11 mouse cellular contexts compared by ENCODE assay signal in genomic region chr11:109496996-109497714, GRCm38 (mm10). TPM values are rescaled to one million over a fixed set of nuclear protein-coding genes. Genes with fewer than 3 reads are reported as not detected.
A peak's percentile ranks its signal among the peaks of the same experiment; 100 is the strongest.
DNase-seq lines count a peak whose midpoint lies in the region; ATAC-seq and TF ChIP-seq lines count a peak whose summit lies in the region.
"Had no signal": no experiment of that assay in that cellular context is flagged by ENCODE, and none has a peak within 500 bp of the region (broad histone marks: within the 10 kb centered on the region; RNA-seq: fewer than 3 reads in every experiment).

No protein-coding gene starts in this region.

- H3K27me3 ChIP-seq in spleen, adult 2 months (ENCODE audit: control insufficient read depth, insufficient read depth, low read length) = no peaks in the 10 kb centered on the region
- H3K27me3 ChIP-seq in forebrain, embryonic 12.5 days = no peaks in the 10 kb centered on the region
- H3K27me3 ChIP-seq in hindbrain, postnatal 0 days (ENCODE audit: insufficient read depth, low read length) = no peaks in the 10 kb centered on the region
- no peaks in the 10 kb centered on the region for H3K27me3 ChIP-seq in kidney, embryonic 15.5 days
- no peaks in the 10 kb centered on the region for H3K27me3 ChIP-seq in neural tube, embryonic 15.5 days (replicated peaks)

- H3K27ac ChIP-seq in spleen, adult 2 months (ENCODE audit: insufficient read depth, low read length) = peak overlapping the region; percentile 93; the same call in 1 of the 2 replicates
- no peak overlapping the region; the same call in 1 of the 2 replicates for H3K27ac ChIP-seq in forebrain, embryonic 12.5 days
- no peak overlapping the region; the same call in 1 of the 2 replicates for H3K27ac ChIP-seq in hindbrain, postnatal 0 days
- H3K27ac ChIP-seq in kidney, embryonic 15.5 days = no peak overlapping the region
- H3K27ac ChIP-seq in neural tube, embryonic 15.5 days (replicated peaks) = no peak overlapping the region

- H3K36me3 ChIP-seq in spleen, adult 2 months (ENCODE audit: control insufficient read depth, insufficient read depth, low read length) = no peaks in the 10 kb centered on the region
- H3K36me3 ChIP-seq in forebrain, embryonic 12.5 days (replicated peaks) = no peaks in the 10 kb centered on the region
- H3K36me3 ChIP-seq in hindbrain, postnatal 0 days (ENCODE audit: insufficient read depth, low read length) = no peaks in the 10 kb centered on the region
- no peaks in the 10 kb centered on the region for H3K36me3 ChIP-seq in kidney, embryonic 15.5 days
- no peaks in the 10 kb centered on the region for H3K36me3 ChIP-seq in neural tube, embryonic 15.5 days

- DNase-seq in spleen, adult 2 months (ENCODE audit: low read depth in 1 of 2, low spot score in 2 of 2) = no peak
- no peak for DNase-seq in spleen, postnatal 4 days (ENCODE audit: low spot score in 2 of 2)
- peak; percentile 60 for DNase-seq in hindbrain, postnatal 0 days (ENCODE audit: low spot score)
- DNase-seq in lung, postnatal 25 days (ENCODE audit: low spot score) = no peak
- DNase-seq in c-Kit-positive CD71-positive TER-119-positive erythroid progenitor cells, embryonic 14.5 days (ENCODE audit: low spot score) = no peak
- DNase-seq: adrenal gland, postnatal 14 days; cerebellum, adult 2 months had no signal

- ATAC-seq in forebrain, embryonic 12.5 days (ENCODE audit: low FRiP score) = peak; percentile 67; the same call in 1 of the 2 replicates
- peak; percentile 85 for ATAC-seq in hindbrain, postnatal 0 days
- ATAC-seq in kidney, embryonic 15.5 days (replicated peaks; ENCODE audit: low FRiP score) = no peak
- no peak; the same call in 1 of the 2 replicates for ATAC-seq in neural tube, embryonic 15.5 days (ENCODE audit: low FRiP score)

- peaks cover 37% of the 10 kb centered on the region for H3K4me1 ChIP-seq in spleen, adult 2 months (ENCODE audit: control insufficient read depth, insufficient read depth, insufficient read length)
- peaks cover 22% of the 10 kb centered on the region for H3K4me1 ChIP-seq in forebrain, embryonic 12.5 days
- no peaks in the 10 kb centered on the region for H3K4me1 ChIP-seq in hindbrain, postnatal 0 days (ENCODE audit: insufficient read depth, low read length)
- peaks cover 43% of the 10 kb centered on the region for H3K4me1 ChIP-seq in kidney, embryonic 15.5 days
- H3K4me1 ChIP-seq in neural tube, embryonic 15.5 days = peaks cover 19% of the 10 kb centered on the region

- no peak overlapping the region for H3K4me2 ChIP-seq in forebrain, embryonic 12.5 days
- no peak overlapping the region for H3K4me2 ChIP-seq in hindbrain, postnatal 0 days (ENCODE audit: low read depth, low read length)
- H3K4me2 ChIP-seq in kidney, embryonic 15.5 days = no peak overlapping the region
- H3K4me2 ChIP-seq in neural tube, embryonic 15.5 days = no peak overlapping the region

- WGBS in spleen, adult 2 months = 42% methylated on average over 6 of the region's 6 CpGs
- WGBS in forebrain, embryonic 12.5 days = 32% methylated on average over 6 of the region's 6 CpGs
- WGBS in hindbrain, postnatal 0 days = 34% methylated on average over 6 of the region's 6 CpGs
- 73% methylated on average over 6 of the region's 6 CpGs for WGBS in kidney, embryonic 15.5 days
- 40% methylated on average over 6 of the region's 6 CpGs for WGBS in neural tube, embryonic 15.5 days

- TF ChIP-seq CTCF in spleen, adult 2 months (IDR thresholded peaks at IDR 0.05; ENCODE audit: extremely low read depth, insufficient read depth, insufficient read length, insufficient replicate concordance) = no peak
- TF ChIP-seq CTCF in hindbrain, postnatal 0 days (IDR thresholded peaks at IDR 0.05; ENCODE audit: low read depth) = no peak

- no peak overlapping the region for H3K9ac ChIP-seq in forebrain, embryonic 12.5 days
- no peak overlapping the region for H3K9ac ChIP-seq in hindbrain, postnatal 0 days (replicated peaks; ENCODE audit: low read length)
- H3K9ac ChIP-seq in kidney, embryonic 15.5 days = no peak overlapping the region
- no peak overlapping the region for H3K9ac ChIP-seq in neural tube, embryonic 15.5 days (replicated peaks)

- no peak for TF ChIP-seq POLR2A in spleen, adult 2 months (IDR thresholded peaks at IDR 0.05; ENCODE audit: low read depth, low read length)

- H3K4me3 ChIP-seq in spleen, adult 2 months (ENCODE audit: extremely low read depth, insufficient read depth, insufficient read length) = no peak overlapping the region
- no peak overlapping the region for H3K4me3 ChIP-seq in forebrain, embryonic 12.5 days (replicated peaks)
- H3K4me3 ChIP-seq in hindbrain, postnatal 0 days (ENCODE audit: low read length) = no peak overlapping the region
- no peak overlapping the region for H3K4me3 ChIP-seq in kidney, embryonic 15.5 days (replicated peaks)
- H3K4me3 ChIP-seq in neural tube, embryonic 15.5 days (replicated peaks) = no peak overlapping the region
- H3K4me3 ChIP-seq: myocyte had no signal

- H3K9me3 ChIP-seq in forebrain, embryonic 12.5 days = no peaks in the 10 kb centered on the region
- H3K9me3 ChIP-seq in hindbrain, postnatal 0 days (ENCODE audit: low read length) = no peaks in the 10 kb centered on the region
- no peaks in the 10 kb centered on the region for H3K9me3 ChIP-seq in kidney, embryonic 15.5 days (replicated peaks)
- H3K9me3 ChIP-seq in neural tube, embryonic 15.5 days (replicated peaks) = no peaks in the 10 kb centered on the region

RNA-seq across cellular contexts. Expression of gene Slc16a6, which starts 23.8 kb away (rescaled TPM):
- polyA plus RNA-seq in spleen, adult 2 months (2012; rRNA removed) = 7.4 and 9.8 TPM in 2 replicates
- polyA plus RNA-seq in forebrain, embryonic 12.5 days (2016; fragmentation: Nextera tagmentation; extraction: Ambion mirVana) = 4.0 and 5.4 TPM in 2 replicates
- total RNA-seq in hindbrain, postnatal 0 days (2014; rRNA removed) = 10.5 and 11.2 TPM in 2 replicates
- 7.9 and 8.7 TPM in 2 replicates for polyA plus RNA-seq in hindbrain, postnatal 0 days (2015; fragmentation: Nextera tagmentation; extraction: Ambion mirVana)
- polyA plus RNA-seq in kidney, embryonic 15.5 days (2015; fragmentation: Nextera tagmentation; extraction: Ambion mirVana) = 8.8 and 10.5 TPM in 2 replicates
- polyA plus RNA-seq in neural tube, embryonic 15.5 days (2015; fragmentation: Nextera tagmentation; extraction: Ambion mirVana) = 3.7 and 4.2 TPM in 2 replicates

RNA-seq across cellular contexts. Expression of gene Arsg, which starts 24.0 kb away (rescaled TPM):
- polyA plus RNA-seq in spleen, adult 2 months (2012; rRNA removed) = 4.1 and 5.1 TPM in 2 replicates
- 2.4 and 2.6 TPM in 2 replicates for polyA plus RNA-seq in forebrain, embryonic 12.5 days (2016; fragmentation: Nextera tagmentation; extraction: Ambion mirVana)
- total RNA-seq in hindbrain, postnatal 0 days (2014; rRNA removed) = 10.4 and 13.1 TPM in 2 replicates
- polyA plus RNA-seq in hindbrain, postnatal 0 days (2015; fragmentation: Nextera tagmentation; extraction: Ambion mirVana) = 9.9 and 10.3 TPM in 2 replicates
- polyA plus RNA-seq in kidney, embryonic 15.5 days (2015; fragmentation: Nextera tagmentation; extraction: Ambion mirVana) = 4.7 and 5.4 TPM in 2 replicates
- polyA plus RNA-seq in neural tube, embryonic 15.5 days (2015; fragmentation: Nextera tagmentation; extraction: Ambion mirVana) = 2.8 and 3.2 TPM in 2 replicates

Comparison
In these comparisons a context has a peak if more than half of its experiments do, and no peak if none do; other contexts are left out.
1. ATAC-seq: peak in forebrain, embryonic 12.5 days (single experiment) and hindbrain, postnatal 0 days (single experiment); none in kidney, embryonic 15.5 days (single experiment) and neural tube, embryonic 15.5 days (single experiment).